Mouse (Mus musculus): ENCODE data around the gene Mapre1.

Mapre1 gene

GRCm38 (mm10) chr2:153778638-153779362, 37.7 kb downstream of the Mapre1 start:
- DNase-seq: peak; percentile 88 to 91

GRCm38 (mm10) chr2:153779394-153779981, 38.4 kb downstream of the Mapre1 start, which contains the start of gene Efcab8:
Gene Efcab8, plus strand, starts transcription at chr2:153779931.
- no peak for DNase-seq

- DNase-seq: no peak
These were observed 40.1 kb downstream of the Mapre1 start for GRCm38 (mm10) chr2:153781181-153781580.

GRCm38 (mm10) chr2:153784668-153785067, 43.6 kb downstream of the Mapre1 start:
- DNase-seq: peak; percentile 41 to 52

- DNase-seq: no peak
These were observed 52.3 kb downstream of the Mapre1 start for GRCm38 (mm10) chr2:153793366-153793765.

GRCm38 (mm10) chr2:153795090-153795489, 54.0 kb downstream of the Mapre1 start:
- peak; percentile 26 to 42 for DNase-seq

- DNase-seq: peak; percentile 78 to 81
These were observed 66.4 kb downstream of the Mapre1 start for GRCm38 (mm10) chr2:153807464-153807863.

GRCm38 (mm10) chr2:153808146-153808545, 67.1 kb downstream of the Mapre1 start:
- no peak for DNase-seq

- DNase-seq: no peak
These were observed 67.8 kb downstream of the Mapre1 start for GRCm38 (mm10) chr2:153808841-153809240.

GRCm38 (mm10) chr2:153809921-153810320, 68.8 kb downstream of the Mapre1 start:
- no peak for DNase-seq

GRCm38 (mm10) chr2:153822005-153822543, 81.0 kb downstream of the Mapre1 start:
- no peak for DNase-seq

All from kidney, postnatal 4 days (tissue).